Mouse (Mus musculus) thymus, adult 2 months (tissue): ENCODE results near the gene Taar6.

Source experiments
- CTCF ChIP-seq: fragments of 200-500 bp; IDR thresholded peaks from 2 replicates; pipeline ENCODE4 v1.5.1; 2012; ENCODE audit warnings: mild to moderate bottlenecking, control low read depth, low read length, moderate library complexity, borderline replicate concordance; ENCODE audit not compliant: control insufficient read depth, poor library complexity, insufficient read depth; ENCODE audit errors: extremely low read depth
- POLR2A ChIP-seq: fragments of 200-500 bp; IDR thresholded peaks from 2 replicates; pipeline ENCODE4 v1.6.1; 2012; ENCODE audit warnings: mild to moderate bottlenecking, low read length, control low read depth, moderate library complexity; ENCODE audit not compliant: control insufficient read depth, poor library complexity, insufficient read depth; ENCODE audit errors: extremely low read depth

DNA sequence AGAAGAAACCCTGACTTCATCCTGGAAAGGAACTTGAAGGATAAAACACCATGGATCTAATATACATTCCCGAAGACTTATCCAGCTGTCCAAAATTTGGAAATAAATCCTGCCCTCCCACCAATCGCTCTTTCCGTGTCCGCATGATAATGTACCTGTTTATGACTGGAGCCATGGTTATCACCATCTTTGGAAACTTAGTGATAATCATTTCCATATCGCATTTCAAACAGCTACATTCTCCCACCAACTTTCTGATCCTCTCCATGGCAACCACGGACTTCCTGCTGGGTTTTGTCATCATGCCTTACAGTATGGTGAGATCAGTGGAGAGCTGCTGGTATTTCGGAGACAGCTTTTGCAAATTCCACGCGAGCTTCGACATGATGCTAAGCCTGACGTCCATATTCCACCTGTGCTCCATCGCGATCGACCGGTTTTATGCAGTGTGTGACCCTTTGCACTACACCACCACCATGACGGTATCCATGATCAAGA is 35.9 kb downstream of the Taar6 start, which contains the start of gene Taar3:
- TF ChIP-seq POLR2A (no peak), CTCF (no peak)
